Mouse (Mus musculus): ENCODE measurements around the gene Phactr2.

DNA sequence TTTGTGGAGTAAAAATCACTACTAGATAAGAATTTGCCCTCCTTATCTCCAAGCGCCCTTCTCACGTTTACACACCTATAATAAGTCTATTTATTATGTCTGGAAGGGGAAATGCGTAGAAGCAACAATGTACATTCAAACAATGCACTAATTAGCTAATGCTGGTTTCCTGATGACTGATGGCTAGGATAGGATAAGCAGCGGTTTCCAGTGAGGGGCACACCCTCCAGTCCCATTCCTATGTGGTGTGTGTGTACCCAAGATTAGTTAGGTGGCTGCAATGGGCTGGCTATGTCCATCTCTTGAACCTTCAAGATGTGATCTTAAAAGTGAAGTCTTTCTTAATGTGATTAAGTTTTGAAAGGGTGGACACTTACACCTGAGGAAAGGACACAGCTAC lies 47.6 kb upstream of the Phactr2 start:
- TF ChIP-seq CTCF (IDR thresholded peaks at IDR 0.05; ENCODE audit: extremely low read depth, insufficient read depth, low read length) (no peak), POLR2A (IDR thresholded peaks at IDR 0.05; ENCODE audit: extremely low read depth, insufficient read depth, low read length) (no peak)

Data from cortical plate, adult 2 months (tissue).